Mouse (Mus musculus): ENCODE results near the gene Tubb4b. TPM values are rescaled to one million over a fixed set of nuclear protein-coding genes. Genes with fewer than 3 reads are reported as not detected.
"Not testable (repeated sequence)": the region's sequence is repeated elsewhere in the genome, so short reads cannot be mapped to it uniquely, and the experiment has no call there.

Tubb4b gene
- 100 to 1,000 TPM; 189 to 229 TPM for total RNA-seq (2021)
- long read RNA-seq, experiment 1, transcript Tubb4b-201 (4 exons, 1,598 nt): major isoform, 121 of 347 reads
- long read RNA-seq, experiment 1, partial matches to known transcripts: 8 of 347 reads
- long read RNA-seq, experiment 1, other reads (novel, unspliced or antisense): 218 of 347 reads
- long read RNA-seq, experiment 2, transcript Tubb4b-201 (4 exons, 1,598 nt): major isoform, 115 of 344 reads
- long read RNA-seq, experiment 2, partial matches to known transcripts: 10 of 344 reads
- long read RNA-seq, experiment 2, other reads (novel, unspliced or antisense): 219 of 344 reads

GRCm38 (mm10) chr2:25224492-25224765 lies at the start of gene Tubb4b:
TSS of gene Tubb4b (minus strand) at chr2:25224702.
- intact Hi-C loops (cut with DNase I): no loop called here
- no peak for DNase-seq

GRCm38 (mm10) chr2:25273010-25273409 lies 48.5 kb upstream of the Tubb4b start:
- DNase-seq: no peak
- intact Hi-C loops (cut with DNase I): loop anchor here (5.0 kb wide), 2 partner anchors 59 to 81 kb away; partner anchors contain the start of gene Man1b1

GRCm38 (mm10) chr2:25272515-25272914 lies 48.0 kb upstream of the Tubb4b start:
- intact Hi-C loops (cut with DNase I): loop anchor here (5.0 kb wide), 2 partner anchors 60 to 80 kb away; partner anchors contain the start of gene Man1b1
- no peak for DNase-seq

GRCm38 (mm10) chr2:25271827-25272511 lies 47.5 kb upstream of the Tubb4b start, which contains the start of the genes Ssna1 and Anapc2:
TSS of gene Ssna1 (minus strand) at chr2:25272438.
TSS of gene Anapc2 (plus strand) at chr2:25272478.
- DNase-seq: peak; percentile 95 to 98
- intact Hi-C loops (cut with DNase I): loop anchor here (5.0 kb wide), 2 partner anchors 60 to 80 kb away; partner anchors contain the start of gene Man1b1

GRCm38 (mm10) chr2:25267746-25268309 lies 43.3 kb upstream of the Tubb4b start:
- DNase-seq: no peak
- intact Hi-C loops (cut with DNase I): no loop called here

- intact Hi-C loops (cut with DNase I): no loop called here
- no peak for DNase-seq
Observed at GRCm38 (mm10) chr2:25267241-25267640, 42.7 kb upstream of the Tubb4b start.

GRCm38 (mm10) chr2:25266720-25267119 lies 42.2 kb upstream of the Tubb4b start:
- DNase-seq: peak in 1 of 2 experiments; percentile 45
- intact Hi-C loops (cut with DNase I): no loop called here

GRCm38 (mm10) chr2:25265897-25266656 lies 41.6 kb upstream of the Tubb4b start:
- intact Hi-C loops (cut with DNase I): no loop called here
- no peak for DNase-seq

GRCm38 (mm10) chr2:25264851-25265250 lies 40.3 kb upstream of the Tubb4b start:
- DNase-seq: no peak
- intact Hi-C loops (cut with DNase I): no loop called here

GRCm38 (mm10) chr2:25264286-25264660 lies 39.8 kb upstream of the Tubb4b start:
- intact Hi-C loops (cut with DNase I): no loop called here
- DNase-seq: no peak

GRCm38 (mm10) chr2:25263623-25264285 lies 39.3 kb upstream of the Tubb4b start:
- DNase-seq: no peak
- intact Hi-C loops (cut with DNase I): no loop called here

GRCm38 (mm10) chr2:25262795-25263622 lies 38.5 kb upstream of the Tubb4b start:
- DNase-seq: no peak
- intact Hi-C loops (cut with DNase I): no loop called here

GRCm38 (mm10) chr2:25262291-25262767 lies 37.8 kb upstream of the Tubb4b start, which contains the start of gene Tprn:
TSS of gene Tprn (plus strand) at chr2:25262618.
- DNase-seq: peak; percentile 86 to 91
- intact Hi-C loops (cut with DNase I): no loop called here

GRCm38 (mm10) chr2:25261870-25262269 lies 37.4 kb upstream of the Tubb4b start:
- intact Hi-C loops (cut with DNase I): no loop called here
- no peak for DNase-seq

- DNase-seq: no peak
- intact Hi-C loops (cut with DNase I): no loop called here
Observed at GRCm38 (mm10) chr2:25258887-25259286, 34.4 kb upstream of the Tubb4b start.

- DNase-seq; intact Hi-C loops (cut with DNase I): not testable (repeated sequence)
Observed at GRCm38 (mm10) chr2:25257250-25257649, 32.7 kb upstream of the Tubb4b start.

GRCm38 (mm10) chr2:25256443-25257109 lies 32.1 kb upstream of the Tubb4b start:
- intact Hi-C loops (cut with DNase I); DNase-seq: not testable (repeated sequence)

- DNase-seq: peak; percentile 78 to 80
- intact Hi-C loops (cut with DNase I): no loop called here
Observed at GRCm38 (mm10) chr2:25255284-25255779, 30.8 kb upstream of the Tubb4b start, which contains the start of gene Tmem203. TSS of gene Tmem203 (plus strand) at chr2:25255439.
